Mouse (Mus musculus) thymus, adult 2 months (tissue): ENCODE data around the gene Mrps26.

Experiments used
- CTCF ChIP-seq: fragments of 200-500 bp; IDR thresholded peaks from 2 replicates; pipeline ENCODE4 v1.5.1; 2012; ENCODE audit warnings: mild to moderate bottlenecking, control low read depth, low read length, moderate library complexity, borderline replicate concordance; ENCODE audit not compliant: control insufficient read depth, poor library complexity, insufficient read depth; ENCODE audit errors: extremely low read depth
- POLR2A ChIP-seq: fragments of 200-500 bp; IDR thresholded peaks from 2 replicates; pipeline ENCODE4 v1.6.1; 2012; ENCODE audit warnings: mild to moderate bottlenecking, low read length, control low read depth, moderate library complexity; ENCODE audit not compliant: control insufficient read depth, poor library complexity, insufficient read depth; ENCODE audit errors: extremely low read depth

DNA sequence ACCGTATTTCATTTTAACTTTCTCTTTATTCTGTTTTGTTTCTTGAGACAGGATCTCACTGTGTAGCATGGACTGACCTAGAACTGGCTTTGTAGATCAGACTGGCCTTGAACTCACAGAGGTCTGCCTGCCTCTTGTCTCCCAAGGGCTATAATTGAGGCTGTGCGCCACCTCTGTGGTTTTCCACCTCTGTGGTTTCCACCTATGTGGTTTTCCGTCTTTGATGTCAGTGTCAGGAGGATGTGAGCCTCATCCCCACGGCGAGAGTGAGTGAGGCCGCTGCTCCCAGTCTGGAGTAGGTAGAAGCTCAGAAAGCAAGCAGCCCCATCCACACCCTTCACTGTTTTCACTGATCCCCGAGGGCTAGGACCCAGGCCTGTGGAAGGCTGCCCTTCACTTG lies 8.7 kb upstream of the Mrps26 start:
- TF ChIP-seq POLR2A (no peak), CTCF (no peak)
